Mouse (Mus musculus) forebrain, embryonic 12.5 days (tissue): ENCODE measurements around the gene Polr2c. TPM values are rescaled to one million over a fixed set of nuclear protein-coding genes. Genes with fewer than 3 reads are reported as not detected.
"Not testable (repeated sequence)": the region's sequence is repeated elsewhere in the genome, so short reads cannot be mapped to it uniquely, and the experiment has no call there.

Experiments
- ATAC-seq: fragments of 200-750 bp; cut with Nextera tagmentation; 2 replicates; pipeline ENCODE4 v1.8.0; 2017; ENCODE audit warnings: moderate TSS enrichment; ENCODE audit not compliant: low FRiP score
- H3K27ac ChIP-seq: fragments of 300-500 bp; sonication (generic); 2 replicates; pipeline ENCODE4 v1.5.1; 2016; ENCODE audit warnings: mild to moderate bottlenecking
- H3K27me3 ChIP-seq: fragments of 300-500 bp; sonication (generic); 2 replicates; pipeline ENCODE4 v1.6.1; 2016; ENCODE audit warnings: mild to moderate bottlenecking
- H3K36me3 ChIP-seq: fragments of 300-500 bp; sonication (generic); replicated peaks from 2 replicates; pipeline ENCODE4 v1.6.1; 2016; ENCODE audit warnings: mild to moderate bottlenecking
- H3K4me1 ChIP-seq: fragments of 300-500 bp; sonication (generic); 2 replicates; pipeline ENCODE4 v1.6.1; 2016
- H3K4me2 ChIP-seq: fragments of 300-500 bp; sonication (generic); 2 replicates; pipeline ENCODE4 v1.6.1; 2016; ENCODE audit warnings: mild to moderate bottlenecking, moderate library complexity
- H3K4me3 ChIP-seq: fragments of 300-500 bp; sonication (generic); replicated peaks from 2 replicates; pipeline ENCODE4 v1.5.1; 2016; ENCODE audit warnings: mild to moderate bottlenecking
- H3K9ac ChIP-seq: fragments of 300-500 bp; sonication (generic); 2 replicates; pipeline ENCODE4 v1.6.1; 2016; ENCODE audit warnings: mild to moderate bottlenecking
- H3K9me3 ChIP-seq: fragments of 300-500 bp; sonication (generic); 2 replicates; pipeline ENCODE4 v1.6.1; 2016
- WGBS: fragments of 180-500 bp; shearing (Covaris S2); methylation state at CpG from one replicate; pipeline ENCODE4 v1.1.7; 2016; 5-methylcytosine and 5-hydroxymethylcytosine counted together
- polyA plus RNA-seq: library from polyadenylated mRNA; unstranded; fragments of >200 nt; fragmentation: Nextera tagmentation; extraction: Ambion mirVana; gene quantifications from 2 replicates; pipeline ENCODE4 v1.2.1, GENCODE M21; 2016

The Polr2c gene
- polyA plus RNA-seq, 1 experiment from 2014 or later: 144 TPM

GRCm38 (mm10) chr8:94822637-94823560, 34.4 kb upstream of the Polr2c start:
- no peak overlapping the region for H3K9ac ChIP-seq
- no peaks in the 10 kb centered on the region for H3K27me3 ChIP-seq
- no peak overlapping the region for H3K27ac ChIP-seq
- peak; percentile 49; the same call in 1 of the 2 replicates for ATAC-seq
- peaks cover 76% of the 10 kb centered on the region for H3K36me3 ChIP-seq
- H3K4me1 ChIP-seq: no peaks in the 10 kb centered on the region
- no peak overlapping the region for H3K4me3 ChIP-seq
- 78% methylated on average over 23 of the region's 23 CpGs for WGBS
- no peak overlapping the region for H3K4me2 ChIP-seq
- H3K9me3 ChIP-seq: no peaks in the 10 kb centered on the region

- Histone ChIP-seq H3K4me3 (no peak overlapping the region), H3K9ac (no peak overlapping the region), H3K9me3 (no peaks in the 10 kb centered on the region), H3K27ac (no peak overlapping the region), H3K36me3 (peaks cover 86% of the 10 kb centered on the region), H3K27me3 (no peaks in the 10 kb centered on the region), H3K4me2 (no peak overlapping the region), H3K4me1 (no peaks in the 10 kb centered on the region)
- ATAC-seq: no peak
- WGBS: 89% methylated on average over 6 of the region's 6 CpGs
These were observed 32.1 kb upstream of the Polr2c start for GRCm38 (mm10) chr8:94825170-94825569.

- Histone ChIP-seq H3K27ac (no peak overlapping the region), H3K9ac (no peak overlapping the region), H3K27me3 (no peaks in the 10 kb centered on the region), H3K36me3 (peaks cover 86% of the 10 kb centered on the region), H3K4me3 (no peak overlapping the region), H3K9me3 (no peaks in the 10 kb centered on the region), H3K4me1 (no peaks in the 10 kb centered on the region), H3K4me2 (no peak overlapping the region)
- WGBS: 95% methylated on average over 5 of the region's 5 CpGs
- ATAC-seq: no peak
These were observed 31.0 kb upstream of the Polr2c start for GRCm38 (mm10) chr8:94826210-94826609.

- Histone ChIP-seq H3K9me3 (no peaks in the 10 kb centered on the region), H3K4me1 (no peaks in the 10 kb centered on the region), H3K27ac (no peak overlapping the region), H3K4me3 (no peak overlapping the region), H3K27me3 (no peaks in the 10 kb centered on the region), H3K4me2 (no peak overlapping the region), H3K36me3 (peaks cover 79% of the 10 kb centered on the region), H3K9ac (no peak overlapping the region)
- no peak for ATAC-seq
- WGBS: 85% methylated on average over 6 of the region's 6 CpGs
These were observed 29.0 kb upstream of the Polr2c start for GRCm38 (mm10) chr8:94828284-94828683.

GRCm38 (mm10) chr8:94833901-94834405, 23.3 kb upstream of the Polr2c start:
- H3K4me3 ChIP-seq, H3K27me3 ChIP-seq, H3K9ac ChIP-seq, H3K4me2 ChIP-seq, H3K27ac ChIP-seq, ATAC-seq, H3K9me3 ChIP-seq: not testable (repeated sequence)
- peaks cover 32% of the 10 kb centered on the region for H3K36me3 ChIP-seq
- WGBS: 88% methylated on average over 7 of the region's 7 CpGs
- H3K4me1 ChIP-seq: peaks cover 13% of the 10 kb centered on the region

GRCm38 (mm10) chr8:94835751-94836150, 21.5 kb upstream of the Polr2c start:
- 95% methylated on average over 13 of the region's 13 CpGs for WGBS
- H3K4me2 ChIP-seq, H3K9ac ChIP-seq: not testable (repeated sequence)

GRCm38 (mm10) chr8:94836456-94837240, 20.6 kb upstream of the Polr2c start:
- Histone ChIP-seq H3K36me3 (peaks cover 10% of the 10 kb centered on the region), H3K9ac (peak overlapping the region; percentile 93), H3K4me1 (peaks cover 16% of the 10 kb centered on the region), H3K9me3 (no peaks in the 10 kb centered on the region), H3K4me2 (peak overlapping the region; percentile 86), H3K4me3 (peak overlapping the region; percentile 75), H3K27ac (no peak overlapping the region), H3K27me3 (no peaks in the 10 kb centered on the region)
- ATAC-seq: no peak
- WGBS: 79% methylated on average over 11 of the region's 11 CpGs

More at GRCm38 (mm10) chr8:94835751-94836150, 21.5 kb upstream of the Polr2c start:
- H3K9me3 ChIP-seq, ATAC-seq, H3K4me3 ChIP-seq, H3K27me3 ChIP-seq, H3K27ac ChIP-seq: not testable (repeated sequence)
- Histone ChIP-seq H3K4me1 (peaks cover 16% of the 10 kb centered on the region), H3K36me3 (peaks cover 16% of the 10 kb centered on the region)

- peak within 1 kb of the TSS; percentile 86 for H3K4me2 ChIP-seq
- H3K4me1 ChIP-seq: peaks cover 16% of the 10 kb centered on the region
- H3K9me3 ChIP-seq: no peaks in the 10 kb centered on the region
- H3K36me3 ChIP-seq: no peaks in the 10 kb centered on the region
- H3K27ac ChIP-seq: peak within 1 kb of the TSS; percentile 84
- no peaks in the 10 kb centered on the region for H3K27me3 ChIP-seq
- under 1% methylated on average over 82 of the region's 82 CpGs for WGBS
- H3K9ac ChIP-seq: peak within 1 kb of the TSS; percentile 93
- ATAC-seq: peak; percentile 98
- H3K4me3 ChIP-seq: peak within 1 kb of the TSS; percentile 75
These were observed 19.3 kb upstream of the Polr2c start, which contains the start of the genes Coq9 and Ciapin1 for GRCm38 (mm10) chr8:94837662-94838574. Coq9 (plus strand) TSS chr8:94838321. Ciapin1 (minus strand) TSS chr8:94838358.

GRCm38 (mm10) chr8:94838600-94838999, 18.6 kb upstream of the Polr2c start:
- under 1% methylated on average over 24 of the region's 24 CpGs for WGBS
- Histone ChIP-seq H3K9ac (peak overlapping the region; percentile 93), H3K36me3 (no peaks in the 10 kb centered on the region), H3K27ac (peak overlapping the region; percentile 84), H3K9me3 (no peaks in the 10 kb centered on the region), H3K27me3 (no peaks in the 10 kb centered on the region), H3K4me1 (peaks cover 16% of the 10 kb centered on the region), H3K4me2 (peak overlapping the region; percentile 86), H3K4me3 (peak overlapping the region; percentile 75)
- peak; percentile 48; the same call in 1 of the 2 replicates for ATAC-seq

- no peak overlapping the region for H3K4me3 ChIP-seq
- WGBS: 46% methylated on average over 2 of the region's 2 CpGs
- H3K9ac ChIP-seq: no peak overlapping the region
- peaks cover 15% of the 10 kb centered on the region for H3K36me3 ChIP-seq
- no peak for ATAC-seq
- H3K9me3 ChIP-seq: no peaks in the 10 kb centered on the region
- no peak overlapping the region for H3K27ac ChIP-seq
- H3K27me3 ChIP-seq: no peaks in the 10 kb centered on the region
- no peak overlapping the region for H3K4me2 ChIP-seq
- H3K4me1 ChIP-seq: peaks cover 16% of the 10 kb centered on the region
These were observed 16.1 kb upstream of the Polr2c start for GRCm38 (mm10) chr8:94841183-94841582.

GRCm38 (mm10) chr8:94850049-94850448, 7.2 kb upstream of the Polr2c start:
- Histone ChIP-seq H3K4me3 (no peak overlapping the region), H3K9ac (no peak overlapping the region), H3K4me2 (no peak overlapping the region), H3K4me1 (no peaks in the 10 kb centered on the region), H3K36me3 (peaks cover 60% of the 10 kb centered on the region), H3K27me3 (no peaks in the 10 kb centered on the region), H3K9me3 (no peaks in the 10 kb centered on the region), H3K27ac (no peak overlapping the region)
- ATAC-seq: no peak
- WGBS: 96% methylated on average over 5 of the region's 5 CpGs
